In the genomic region with DNA sequence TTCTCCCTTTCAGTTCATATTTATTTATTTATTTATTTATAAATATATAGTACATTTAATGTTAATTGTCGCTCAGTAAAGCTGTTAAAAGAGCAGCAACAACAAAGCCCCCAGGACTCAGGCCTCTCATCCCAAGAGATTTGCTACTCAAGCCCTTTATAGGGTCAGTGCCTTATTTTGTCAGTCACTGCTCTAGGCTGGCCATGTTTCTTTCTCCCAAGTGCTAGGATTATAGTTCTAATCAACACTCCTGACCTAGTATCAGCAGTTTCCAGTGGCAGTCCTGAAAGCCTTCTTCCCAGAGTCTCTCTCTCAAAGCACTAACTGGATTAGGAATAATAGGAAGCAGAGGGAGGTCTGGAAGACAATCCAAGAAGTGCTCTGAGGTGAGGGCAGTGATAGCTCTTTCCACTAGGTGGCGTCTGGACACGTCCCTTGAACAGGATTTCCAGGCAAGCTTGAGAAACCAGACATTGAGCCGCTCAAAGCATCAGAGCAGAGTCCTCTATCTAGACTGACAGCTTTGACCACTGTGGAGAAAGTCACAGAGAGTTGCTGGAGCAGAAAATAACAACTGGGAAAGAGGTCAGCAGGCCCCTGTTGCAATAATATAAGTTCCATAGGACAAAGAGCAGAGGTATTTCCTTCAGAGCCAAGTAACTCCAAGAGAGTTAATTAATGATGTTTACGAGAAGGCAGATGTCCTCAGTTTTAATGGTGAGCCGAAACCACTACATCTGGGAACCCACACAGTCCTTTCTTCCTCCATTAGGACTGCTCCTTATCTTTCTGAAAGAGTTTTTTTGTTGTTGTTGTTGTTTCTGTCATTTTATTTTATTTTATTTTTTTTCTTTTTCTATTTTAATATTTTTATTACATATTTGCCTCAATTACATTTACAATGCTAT, we compare ENCODE assay signal across 9 mouse cellular contexts. TPM values are rescaled to one million over a fixed set of nuclear protein-coding genes. Genes with fewer than 3 reads are reported as not detected.
A peak's percentile ranks its signal among the peaks of the same experiment; 100 is the strongest.
DNase-seq lines count a peak whose midpoint lies in the region; ATAC-seq and TF ChIP-seq lines count a peak whose summit lies in the region.
"Had no signal": no experiment of that assay in that cellular context is flagged by ENCODE, and none has a peak within 500 bp of the region (broad histone marks: within the 10 kb centered on the region; RNA-seq: fewer than 3 reads in every experiment).

No protein-coding gene starts in this region.

- no peak for TF ChIP-seq POLR2A in kidney, adult 2 months (IDR thresholded peaks at IDR 0.05; ENCODE audit: low read depth, low read length)

- H3K4me1 ChIP-seq in kidney, adult 2 months (ENCODE audit: control insufficient read depth, insufficient read depth, low read length): no peaks in the 10 kb centered on the region
- H3K4me1 ChIP-seq in limb, embryonic 10.5 days: no peaks in the 10 kb centered on the region
- H3K4me1 ChIP-seq in midbrain, embryonic 15.5 days: no peaks in the 10 kb centered on the region
- no peaks in the 10 kb centered on the region for H3K4me1 ChIP-seq in stomach, embryonic 15.5 days
- H3K4me1 ChIP-seq: embryonic facial prominence, embryonic 15.5 days had no signal

- H3K9ac ChIP-seq in midbrain, embryonic 15.5 days: no peak overlapping the region
- no peak overlapping the region for H3K9ac ChIP-seq in stomach, embryonic 15.5 days
- H3K9ac ChIP-seq: embryonic facial prominence, embryonic 15.5 days had no signal

- WGBS in kidney, adult 2 months: 28% methylated on average over 6 of the region's 6 CpGs
- WGBS in limb, embryonic 10.5 days: 36% methylated on average over 6 of the region's 6 CpGs
- 29% methylated on average over 6 of the region's 6 CpGs for WGBS in midbrain, embryonic 15.5 days
- 23% methylated on average over 6 of the region's 6 CpGs for WGBS in stomach, embryonic 15.5 days

- no peak overlapping the region for H3K27ac ChIP-seq in kidney, adult 2 months (ENCODE audit: insufficient read depth, low read depth, low read length)
- H3K27ac ChIP-seq in limb, embryonic 10.5 days: no peak overlapping the region
- no peak overlapping the region for H3K27ac ChIP-seq in midbrain, embryonic 15.5 days
- no peak overlapping the region for H3K27ac ChIP-seq in stomach, embryonic 15.5 days
- H3K27ac ChIP-seq: embryonic facial prominence, embryonic 15.5 days had no signal

- no peaks in the 10 kb centered on the region for H3K36me3 ChIP-seq in kidney, adult 2 months (ENCODE audit: control insufficient read depth, insufficient read depth, low read length)
- H3K36me3 ChIP-seq in limb, embryonic 10.5 days: no peaks in the 10 kb centered on the region
- no peaks in the 10 kb centered on the region for H3K36me3 ChIP-seq in midbrain, embryonic 15.5 days (replicated peaks)
- no peaks in the 10 kb centered on the region for H3K36me3 ChIP-seq in stomach, embryonic 15.5 days
- H3K36me3 ChIP-seq: embryonic facial prominence, embryonic 15.5 days had no signal

- peak; percentile 37 for DNase-seq in A20 (ENCODE audit: low read depth, low spot score)
- peak; percentile 36 to 41 for DNase-seq in adrenal gland, adult 18-20 months (ENCODE audit: low spot score in 2 of 2)
- peak; percentile 84 for DNase-seq in embryo, embryonic 11 days
- DNase-seq in kidney, adult 2 months: peak; percentile 89
- peak; percentile 60 for DNase-seq in limb, embryonic 10.5 days (ENCODE audit: low spot score)

- peak; percentile 74 for TF ChIP-seq CTCF in kidney, adult 2 months (conservative IDR thresholded peaks at IDR 0.05; ENCODE audit: insufficient read depth, insufficient read length, low read depth, low read length)

- peak; percentile 79 for ATAC-seq in granulocyte monocyte progenitor cell, adult 5-6 weeks (replicated peaks; ENCODE audit: poor library complexity, severe bottlenecking)
- peak; percentile 96 for ATAC-seq in midbrain, embryonic 15.5 days (replicated peaks)
- 0 out of 2 replicates have a peak, but pooled peaks have one; percentile 60 for ATAC-seq in stomach, embryonic 15.5 days (ENCODE audit: insufficient read depth, low FRiP score, low read depth)

- H3K4me2 ChIP-seq in midbrain, embryonic 15.5 days: no peak overlapping the region
- H3K4me2 ChIP-seq in stomach, embryonic 15.5 days: no peak overlapping the region
- H3K4me2 ChIP-seq: embryonic facial prominence, embryonic 15.5 days had no signal

- no peaks in the 10 kb centered on the region for H3K9me3 ChIP-seq in limb, embryonic 10.5 days (replicated peaks)
- no peaks in the 10 kb centered on the region for H3K9me3 ChIP-seq in midbrain, embryonic 15.5 days
- H3K9me3 ChIP-seq in stomach, embryonic 15.5 days: no peaks in the 10 kb centered on the region
- H3K9me3 ChIP-seq: embryonic facial prominence, embryonic 15.5 days had no signal

- H3K4me3 ChIP-seq in kidney, adult 2 months (ENCODE audit: insufficient read depth, low read depth, low read length): no peak overlapping the region
- H3K4me3 ChIP-seq in limb, embryonic 10.5 days: no peak overlapping the region
- no peak overlapping the region for H3K4me3 ChIP-seq in midbrain, embryonic 15.5 days
- no peak overlapping the region for H3K4me3 ChIP-seq in stomach, embryonic 15.5 days (replicated peaks)
- H3K4me3 ChIP-seq: embryonic facial prominence, embryonic 15.5 days had no signal

- H3K27me3 ChIP-seq in kidney, adult 2 months (replicated peaks; ENCODE audit: control insufficient read depth, insufficient read depth, low read length): no peaks in the 10 kb centered on the region
- no peaks in the 10 kb centered on the region for H3K27me3 ChIP-seq in limb, embryonic 10.5 days (ENCODE audit: low read depth, poor library complexity, severe bottlenecking)
- H3K27me3 ChIP-seq in midbrain, embryonic 15.5 days (replicated peaks): no peaks in the 10 kb centered on the region
- H3K27me3 ChIP-seq in stomach, embryonic 15.5 days (replicated peaks): no peaks in the 10 kb centered on the region
- H3K27me3 ChIP-seq: embryonic facial prominence, embryonic 15.5 days had no signal

RNA-seq across cellular contexts. Expression of a gene that starts 39.9 kb away (rescaled TPM):
- 1,000 to 10,000 TPM in 1 of 2 experiments, under 1 TPM in 1; 0.74 to 3,425 TPM for total RNA-seq in adrenal gland, adult 18-20 months (2021)
- not detected in 2 replicates for total RNA-seq in granulocyte monocyte progenitor cell, adult 5-6 weeks (2014; fragmentation: Nextera tagmentation)
- total RNA-seq in granulocyte monocyte progenitor cell, adult 5-6 weeks (2017): not detected in 2 replicates
- 36.6 and 44.6 TPM in 2 replicates for polyA plus RNA-seq in kidney, adult 2 months (2012; rRNA removed)
- not detected in 2 replicates for polyA plus RNA-seq in limb, embryonic 10.5 days (2016; fragmentation: Nextera tagmentation; extraction: Ambion mirVana)
- not detected in 2 replicates for polyA plus RNA-seq in midbrain, embryonic 15.5 days (2015; fragmentation: Nextera tagmentation; extraction: Ambion mirVana)
- 1.0 and 1.3 TPM in 2 replicates for polyA plus RNA-seq in stomach, embryonic 15.5 days (2015; fragmentation: Nextera tagmentation; extraction: Ambion mirVana)

Comparison
In these comparisons a context has a peak if more than half of its experiments do, and no peak if none do; other contexts are left out.
1. DNase-seq: peak in every context shown above with its lines; median percentile 89 in kidney, adult 2 months; 84 in embryo, embryonic 11 days; 60 in limb, embryonic 10.5 days; 38 in adrenal gland, adult 18-20 months; 37 in A20.
2. RNA of a gene that starts 39.9 kb away (polyA plus RNA-seq): 36.6 to 44.6 TPM in kidney, adult 2 months; 1.0 to 1.3 TPM in stomach, embryonic 15.5 days, not detected in limb, embryonic 10.5 days and not detected in midbrain, embryonic 15.5 days; every median in the first group is over 10 times any median in the second.
3. Peak in every context shown above with its lines, with median percentiles within 50 percentile points of each other: ATAC-seq.